Mouse (Mus musculus) intestine, postnatal 0 days (tissue): Measurements from ENCODE around the gene Tesc. TPM values are rescaled to one million over a fixed set of nuclear protein-coding genes. Genes with fewer than 3 reads are reported as not detected.

Source experiments
- ATAC-seq: fragments of 200-750 bp; cut with Nextera tagmentation; 2 replicates; pipeline ENCODE4 v1.8.0; 2017; ENCODE audit warnings: mild to moderate bottlenecking, moderate TSS enrichment, moderate library complexity
- H3K27ac ChIP-seq: fragments of 300-500 bp; sonication (generic); 2 replicates; pipeline ENCODE4 v1.5.1; 2014; ENCODE audit warnings: mild to moderate bottlenecking, low read depth, low read length, moderate library complexity
- H3K27me3 ChIP-seq: fragments of 300-500 bp; sonication (generic); replicated peaks from 2 replicates; pipeline ENCODE4 v1.6.1; 2014; ENCODE audit warnings: low read length, mixed read lengths; ENCODE audit not compliant: control insufficient read depth, insufficient read depth
- H3K36me3 ChIP-seq: fragments of 300-500 bp; sonication (generic); 2 replicates; pipeline ENCODE4 v1.6.1; 2014; ENCODE audit warnings: mild to moderate bottlenecking, moderate library complexity; ENCODE audit not compliant: control insufficient read depth, insufficient read depth
- H3K4me1 ChIP-seq: fragments of 300-500 bp; sonication (generic); replicated peaks from 2 replicates; pipeline ENCODE4 v1.6.1; 2014; ENCODE audit warnings: antibody characterized with exemption, low read length, mixed read lengths; ENCODE audit not compliant: control insufficient read depth, insufficient read depth
- H3K4me2 ChIP-seq: fragments of 300-500 bp; sonication (generic); replicated peaks from 2 replicates; pipeline ENCODE4 v1.6.1; 2014; ENCODE audit warnings: low read depth, mild to moderate bottlenecking, moderate library complexity
- H3K4me3 ChIP-seq: fragments of 300-500 bp; sonication (generic); 2 replicates; pipeline ENCODE4 v1.5.1; 2014; ENCODE audit warnings: low read depth, low read length
- H3K9ac ChIP-seq: fragments of 300-500 bp; sonication (generic); 2 replicates; pipeline ENCODE4 v1.6.1; 2014; ENCODE audit warnings: mild to moderate bottlenecking, low read depth, low read length
- H3K9me3 ChIP-seq: fragments of 300-500 bp; sonication (generic); 2 replicates; pipeline ENCODE4 v1.6.1; 2016; ENCODE audit warnings: mixed run types; ENCODE audit not compliant: control insufficient read depth
- CTCF ChIP-seq: sonication (generic); IDR thresholded peaks from 2 replicates; pipeline ENCODE4 v1.5.1; 2016; ENCODE audit warnings: low read depth, mild to moderate bottlenecking, control low read depth, antibody characterized with exemption, moderate library complexity
- WGBS: fragments of 180-500 bp; shearing (Covaris S2); extraction: QIAGEN DNeasy Blood & Tissue Kit; methylation state at CpG from one replicate; pipeline ENCODE4 v1.1.7; 2014; 5-methylcytosine and 5-hydroxymethylcytosine counted together
- polyA plus RNA-seq: library from polyadenylated mRNA; unstranded; fragments of >200 nt; fragmentation: Nextera tagmentation; extraction: Ambion mirVana; gene quantifications from 2 replicates; pipeline ENCODE4 v1.2.1, GENCODE M21; 2015

Tesc gene
- polyA plus RNA-seq, 1 experiment from 2014 or later, result 2.8 TPM

- Histone ChIP-seq H3K9me3 (no peaks in the 10 kb centered on the region), H3K27ac (no peak overlapping the region), H3K4me1 (no peaks in the 10 kb centered on the region), H3K9ac (no peak overlapping the region), H3K4me2 (no peak overlapping the region), H3K27me3 (no peaks in the 10 kb centered on the region), H3K36me3 (no peaks in the 10 kb centered on the region), H3K4me3 (no peak overlapping the region)
- no peak for ATAC-seq
- 79% methylated on average over 5 of the region's 5 CpGs for WGBS
- no peak for TF ChIP-seq CTCF
These were observed 21.4 kb downstream of the Tesc start for GRCm38 (mm10) chr5:118048928-118049327.

- no peak overlapping the region for H3K27ac ChIP-seq
- no peaks in the 10 kb centered on the region for H3K27me3 ChIP-seq
- ATAC-seq, result no peak
- H3K4me2 ChIP-seq, result no peak overlapping the region
- no peak overlapping the region for H3K4me3 ChIP-seq
- no peaks in the 10 kb centered on the region for H3K36me3 ChIP-seq
- no peak for TF ChIP-seq CTCF
- H3K4me1 ChIP-seq, result no peaks in the 10 kb centered on the region
- H3K9ac ChIP-seq, result no peak overlapping the region
- H3K9me3 ChIP-seq, result no peaks in the 10 kb centered on the region
- 73% methylated on average over 4 of the region's 4 CpGs for WGBS
These were observed 23.2 kb downstream of the Tesc start for GRCm38 (mm10) chr5:118050743-118051142.

- no peak overlapping the region for H3K9ac ChIP-seq
- ATAC-seq, result peak; percentile 36; the same call in 1 of the 2 replicates
- H3K4me1 ChIP-seq, result no peaks in the 10 kb centered on the region
- H3K36me3 ChIP-seq, result no peaks in the 10 kb centered on the region
- no peak overlapping the region for H3K4me3 ChIP-seq
- no peaks in the 10 kb centered on the region for H3K27me3 ChIP-seq
- no peak for TF ChIP-seq CTCF
- no peak overlapping the region for H3K4me2 ChIP-seq
- no peak overlapping the region for H3K27ac ChIP-seq
- 39% methylated on average over 8 of the region's 8 CpGs for WGBS
- no peaks in the 10 kb centered on the region for H3K9me3 ChIP-seq
These were observed 24.6 kb downstream of the Tesc start for GRCm38 (mm10) chr5:118051981-118052662.

GRCm38 (mm10) chr5:118053205-118053604 lies 25.7 kb downstream of the Tesc start:
- no peaks in the 10 kb centered on the region for H3K27me3 ChIP-seq
- no peaks in the 10 kb centered on the region for H3K4me1 ChIP-seq
- WGBS, result 93% methylated on average over 2 of the region's 2 CpGs
- H3K4me3 ChIP-seq, result no peak overlapping the region
- H3K9me3 ChIP-seq, result no peaks in the 10 kb centered on the region
- H3K4me2 ChIP-seq, result no peak overlapping the region
- H3K27ac ChIP-seq, result no peak overlapping the region
- no peak overlapping the region for H3K9ac ChIP-seq
- no peaks in the 10 kb centered on the region for H3K36me3 ChIP-seq
- ATAC-seq, result no peak
- TF ChIP-seq CTCF, result no peak

- Histone ChIP-seq H3K36me3 (no peaks in the 10 kb centered on the region; the same call in 1 of the 2 replicates), H3K4me3 (no peak overlapping the region), H3K9ac (no peak overlapping the region), H3K27me3 (no peaks in the 10 kb centered on the region), H3K27ac (no peak overlapping the region), H3K9me3 (no peaks in the 10 kb centered on the region), H3K4me2 (no peak overlapping the region), H3K4me1 (no peaks in the 10 kb centered on the region)
- TF ChIP-seq CTCF, result no peak
- WGBS, result 60% methylated on average over 8 of the region's 8 CpGs
- no peak for ATAC-seq
These were observed 30.1 kb downstream of the Tesc start for GRCm38 (mm10) chr5:118057508-118058111.

- Histone ChIP-seq H3K27ac (no peak overlapping the region), H3K4me1 (no peaks in the 10 kb centered on the region), H3K36me3 (peaks cover 7% of the 10 kb centered on the region; the same call in 1 of the 2 replicates), H3K9me3 (no peaks in the 10 kb centered on the region), H3K4me3 (no peak overlapping the region), H3K27me3 (no peaks in the 10 kb centered on the region), H3K4me2 (no peak overlapping the region), H3K9ac (no peak overlapping the region)
- no peak for TF ChIP-seq CTCF
- no peak for ATAC-seq
- WGBS, result 89% methylated on average over 10 of the region's 10 CpGs
These were observed 31.3 kb downstream of the Tesc start for GRCm38 (mm10) chr5:118058858-118059257.
